Mouse (Mus musculus) layer of hippocampus, adult 9-11 months (tissue): ENCODE results near the gene Gm3259.
"Not testable (repeated sequence)": the region's sequence is repeated elsewhere in the genome, so short reads cannot be mapped to it uniquely, and the experiment has no call there.

ENCODE experiments used
- DNase-seq: peaks from one replicate; pipeline ENCODE4 v3.0.0; 2022

Gene Gm3259

DNA sequence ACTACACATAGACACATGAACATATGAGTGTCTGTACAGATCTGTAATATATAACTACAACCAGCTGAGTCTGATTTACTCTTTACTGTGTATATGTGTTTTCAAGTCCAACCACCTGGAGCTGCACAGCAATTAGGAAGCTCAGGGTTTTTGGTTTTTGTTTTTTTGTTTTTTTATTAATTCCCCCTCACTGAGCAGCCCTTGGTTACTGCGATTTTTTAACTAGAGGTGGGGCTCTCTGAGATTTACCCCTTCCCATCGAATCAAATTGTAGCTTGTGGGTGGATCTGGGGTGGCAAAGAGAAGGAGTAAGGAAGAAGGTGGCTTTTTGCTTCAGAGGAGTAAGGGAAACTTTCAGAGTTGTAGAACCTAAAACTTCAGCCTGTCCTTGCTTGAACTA is at the start of gene Gm3259:
TSS of gene Gm3259 (plus strand) at position 301 of the 400 bp plus-strand sequence.
- DNase-seq: not testable (repeated sequence)

DNA sequence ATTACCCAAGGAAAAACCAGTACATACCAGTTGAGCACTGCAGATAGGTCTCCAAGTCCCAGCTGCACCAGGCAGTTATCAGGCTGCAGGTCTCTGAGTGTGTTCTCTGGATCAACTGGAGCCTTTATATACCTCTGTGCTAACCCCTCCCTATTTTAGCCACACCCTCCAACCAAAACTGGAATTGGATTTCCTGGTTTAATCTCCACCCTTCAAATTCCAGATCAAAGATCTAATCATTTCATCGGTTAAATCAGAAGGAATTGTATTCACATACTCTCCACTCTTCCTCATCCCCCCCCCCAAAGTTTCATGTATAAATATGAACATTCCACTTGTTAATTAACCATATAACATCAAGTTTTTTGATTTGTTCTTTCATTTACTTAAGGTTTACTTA is 33.0 kb upstream of the Gm3259 start, which contains the start of gene Gm10424:
TSS of gene Gm10424 (minus strand) at position 101 of the 400 bp plus-strand sequence.
- not testable (repeated sequence) for DNase-seq
